In genomic region chr6:28135411-28136233, GRCm38 (mm10) we compare ENCODE assay signal across 7 mouse cellular contexts. TPM values are rescaled to one million over a fixed set of nuclear protein-coding genes. Genes with fewer than 3 reads are reported as not detected.
DNase-seq lines count a peak whose midpoint lies in the region; ATAC-seq lines count a peak whose summit lies in the region.

No protein-coding gene starts in this region.

- H3K27me3 ChIP-seq in limb, embryonic 10.5 days (ENCODE audit: low read depth, poor library complexity, severe bottlenecking) = peaks cover 60% of the 10 kb centered on the region
- peaks cover 41% of the 10 kb centered on the region for H3K27me3 ChIP-seq in midbrain, embryonic 13.5 days

- peak overlapping the region; percentile 62 for H3K4me3 ChIP-seq in limb, embryonic 10.5 days
- peak overlapping the region; percentile 61 for H3K4me3 ChIP-seq in midbrain, embryonic 13.5 days (replicated peaks)

- H3K4me1 ChIP-seq in limb, embryonic 10.5 days = peaks cover 26% of the 10 kb centered on the region
- peaks cover 35% of the 10 kb centered on the region for H3K4me1 ChIP-seq in midbrain, embryonic 13.5 days (replicated peaks)

- under 1% methylated on average over 37 of the region's 37 CpGs for WGBS in limb, embryonic 10.5 days
- under 1% methylated on average over 37 of the region's 37 CpGs for WGBS in midbrain, embryonic 13.5 days

- peak overlapping the region; percentile 72 for H3K27ac ChIP-seq in limb, embryonic 10.5 days
- peak overlapping the region; percentile 9; the same call in 1 of the 2 replicates for H3K27ac ChIP-seq in midbrain, embryonic 13.5 days

- peak; percentile 90 for ATAC-seq in granulocyte monocyte progenitor cell, adult 5-6 weeks (replicated peaks; ENCODE audit: poor library complexity, severe bottlenecking)
- ATAC-seq in midbrain, embryonic 13.5 days = peak; percentile 86

- H3K36me3 ChIP-seq in limb, embryonic 10.5 days = no peaks in the 10 kb centered on the region
- no peaks in the 10 kb centered on the region for H3K36me3 ChIP-seq in midbrain, embryonic 13.5 days

- peak; percentile 85 for DNase-seq in adrenal gland, postnatal 10 days
- DNase-seq in embryo, embryonic 9.5 days (ENCODE audit: extremely low spot score) = peak; percentile 91
- DNase-seq in kidney, adult 11 months = peak; percentile 69
- peak; percentile 92 for DNase-seq in limb, embryonic 10.5 days (ENCODE audit: low spot score)
- peak; percentile 44 for DNase-seq in spleen, adult 12 weeks (ENCODE audit: low spot score)

- peak overlapping the region; percentile 99 for H3K4me2 ChIP-seq in midbrain, embryonic 13.5 days (replicated peaks)

- H3K9me3 ChIP-seq in limb, embryonic 10.5 days (replicated peaks) = no peaks in the 10 kb centered on the region
- no peaks in the 10 kb centered on the region for H3K9me3 ChIP-seq in midbrain, embryonic 13.5 days

- H3K9ac ChIP-seq in midbrain, embryonic 13.5 days (replicated peaks) = peak overlapping the region; percentile 66

RNA-seq across cellular contexts. Expression of gene Grm8, which starts 0.6 kb away (rescaled TPM):
- total RNA-seq in adrenal gland, postnatal 10 days (2021) = 1 to 10 TPM in 1 of 2 experiments, under 1 TPM in 1; 0.78 to 1.1 TPM
- not detected in 2 replicates for total RNA-seq in granulocyte monocyte progenitor cell, adult 5-6 weeks (2014; fragmentation: Nextera tagmentation)
- not detected in 2 replicates for total RNA-seq in granulocyte monocyte progenitor cell, adult 5-6 weeks (2017)
- polyA plus RNA-seq in limb, embryonic 10.5 days (2016; fragmentation: Nextera tagmentation; extraction: Ambion mirVana) = 0.40 and 0.53 TPM in 2 replicates
- 7.1 and 9.4 TPM in 2 replicates for polyA plus RNA-seq in midbrain, embryonic 13.5 days (2015; fragmentation: Nextera tagmentation; extraction: Ambion mirVana)

Comparison
In these comparisons a context has a peak if more than half of its experiments do, and no peak if none do; other contexts are left out.
1. Peak in every context shown above with its lines: DNase-seq, ATAC-seq, H3K4me3 ChIP-seq and H3K27ac ChIP-seq.